Mouse (Mus musculus) lung, embryonic 15.5 days (tissue): ENCODE results near the gene Ptpn13. TPM values are rescaled to one million over a fixed set of nuclear protein-coding genes. Genes with fewer than 3 reads are reported as not detected.
A peak's percentile ranks its signal among the peaks of the same experiment; 100 is the strongest.

Experiments
- ATAC-seq: fragments of 200-750 bp; cut with Nextera tagmentation; 2 replicates; pipeline ENCODE4 v1.8.0; 2017; ENCODE audit warnings: moderate number of reproducible peaks, borderline replicate concordance; ENCODE audit not compliant: low FRiP score, low TSS enrichment; ENCODE audit errors: extremely low read depth
- H3K27ac ChIP-seq: fragments of 300-500 bp; sonication (generic); 2 replicates; pipeline ENCODE4 v1.5.1; 2015; ENCODE audit warnings: moderate library complexity, mild to moderate bottlenecking, inconsistent platforms
- H3K27me3 ChIP-seq: fragments of 300-500 bp; sonication (generic); 2 replicates; pipeline ENCODE4 v1.6.1; 2015; ENCODE audit warnings: inconsistent platforms
- H3K36me3 ChIP-seq: fragments of 300-500 bp; sonication (generic); 2 replicates; pipeline ENCODE4 v1.6.1; 2015; ENCODE audit warnings: inconsistent platforms
- H3K4me1 ChIP-seq: fragments of 300-500 bp; sonication (generic); 2 replicates; pipeline ENCODE4 v1.6.1; 2015; ENCODE audit warnings: inconsistent platforms
- H3K4me2 ChIP-seq: fragments of 300-500 bp; sonication (generic); 2 replicates; pipeline ENCODE4 v1.6.1; 2015; ENCODE audit warnings: inconsistent platforms, mild to moderate bottlenecking, moderate library complexity
- H3K4me3 ChIP-seq: fragments of 300-500 bp; sonication (generic); 2 replicates; pipeline ENCODE4 v1.5.1; 2015; ENCODE audit warnings: mild to moderate bottlenecking, inconsistent platforms
- H3K9ac ChIP-seq: fragments of 300-500 bp; sonication (generic); 2 replicates; pipeline ENCODE4 v1.6.1; 2015; ENCODE audit warnings: inconsistent platforms
- H3K9me3 ChIP-seq: fragments of 300-500 bp; sonication (generic); 2 replicates; pipeline ENCODE4 v1.6.1; 2016; ENCODE audit warnings: inconsistent platforms
- WGBS: fragments of 180-500 bp; shearing (Covaris S2); methylation state at CpG from one replicate; pipeline ENCODE4 v1.1.7; 2015; 5-methylcytosine and 5-hydroxymethylcytosine counted together
- polyA plus RNA-seq: library from polyadenylated mRNA; unstranded; fragments of >200 nt; fragmentation: Nextera tagmentation; extraction: Ambion mirVana; gene quantifications from 2 replicates; pipeline ENCODE4 v1.2.1, GENCODE M21; 2015

Gene Ptpn13
- polyA plus RNA-seq, 1 experiment from 2014 or later, result 14.0 TPM

GRCm38 (mm10) chr5:103395683-103396082, 29.3 kb upstream of the Ptpn13 start:
- 88% methylated on average over 5 of the region's 5 CpGs for WGBS
- no peak overlapping the region for H3K4me3 ChIP-seq
- H3K9me3 ChIP-seq, result no peaks in the 10 kb centered on the region
- H3K4me1 ChIP-seq, result peaks cover 15% of the 10 kb centered on the region
- H3K36me3 ChIP-seq, result no peaks in the 10 kb centered on the region
- no peak for ATAC-seq
- no peak overlapping the region for H3K4me2 ChIP-seq
- no peak overlapping the region for H3K27ac ChIP-seq
- H3K27me3 ChIP-seq, result no peaks in the 10 kb centered on the region
- H3K9ac ChIP-seq, result no peak overlapping the region

GRCm38 (mm10) chr5:103397429-103397828, 27.6 kb upstream of the Ptpn13 start:
- no peak for ATAC-seq
- WGBS, result 53% methylated on average over 4 of the region's 4 CpGs
- H3K4me2 ChIP-seq, result no peak overlapping the region

GRCm38 (mm10) chr5:103404213-103404968, 20.6 kb upstream of the Ptpn13 start:
- no peak for ATAC-seq
- Histone ChIP-seq H3K9ac (no peak overlapping the region), H3K36me3 (no peaks in the 10 kb centered on the region), H3K4me2 (no peak overlapping the region), H3K27ac (no peak overlapping the region), H3K27me3 (no peaks in the 10 kb centered on the region), H3K4me3 (no peak overlapping the region), H3K4me1 (0 out of 2 replicates have a peak, but pooled peaks cover 9% of the 10 kb centered on the region), H3K9me3 (no peaks in the 10 kb centered on the region)
- WGBS, result 77% methylated on average over 12 of the region's 12 CpGs

More at GRCm38 (mm10) chr5:103397429-103397828, 27.6 kb upstream of the Ptpn13 start:
- Histone ChIP-seq H3K27me3 (no peaks in the 10 kb centered on the region), H3K4me1 (peaks cover 15% of the 10 kb centered on the region), H3K9ac (no peak overlapping the region), H3K9me3 (no peaks in the 10 kb centered on the region), H3K27ac (peak overlapping the region; percentile 7; the same call in 1 of the 2 replicates), H3K4me3 (no peak overlapping the region), H3K36me3 (no peaks in the 10 kb centered on the region)

GRCm38 (mm10) chr5:103405921-103406320, 19.1 kb upstream of the Ptpn13 start:
- WGBS, result 25% methylated on average over 2 of the region's 2 CpGs
- H3K36me3 ChIP-seq, result no peaks in the 10 kb centered on the region
- ATAC-seq, result no peak
- H3K27ac ChIP-seq, result no peak overlapping the region
- no peak overlapping the region for H3K4me2 ChIP-seq
- H3K27me3 ChIP-seq, result no peaks in the 10 kb centered on the region
- H3K4me1 ChIP-seq, result 0 out of 2 replicates have a peak, but pooled peaks cover 9% of the 10 kb centered on the region
- no peaks in the 10 kb centered on the region for H3K9me3 ChIP-seq
- H3K9ac ChIP-seq, result no peak overlapping the region
- no peak overlapping the region for H3K4me3 ChIP-seq

GRCm38 (mm10) chr5:103412020-103412747, 12.8 kb upstream of the Ptpn13 start:
- Histone ChIP-seq H3K4me2 (no peak overlapping the region), H3K4me3 (no peak overlapping the region), H3K27me3 (no peaks in the 10 kb centered on the region), H3K4me1 (no peaks in the 10 kb centered on the region), H3K9ac (no peak overlapping the region), H3K27ac (no peak overlapping the region), H3K36me3 (no peaks in the 10 kb centered on the region), H3K9me3 (no peaks in the 10 kb centered on the region)
- 57% methylated on average over 10 of the region's 10 CpGs for WGBS
- ATAC-seq, result no peak

- Histone ChIP-seq H3K9me3 (no peaks in the 10 kb centered on the region), H3K4me2 (no peak overlapping the region), H3K4me3 (no peak overlapping the region), H3K27me3 (no peaks in the 10 kb centered on the region), H3K9ac (no peak overlapping the region), H3K36me3 (no peaks in the 10 kb centered on the region), H3K4me1 (peaks cover 10% of the 10 kb centered on the region; the same call in 1 of the 2 replicates), H3K27ac (no peak overlapping the region)
- no peak for ATAC-seq
- 70% methylated on average over 3 of the region's 3 CpGs for WGBS
These were observed 10.4 kb upstream of the Ptpn13 start for GRCm38 (mm10) chr5:103414542-103414941.

GRCm38 (mm10) chr5:103418009-103418408, 7.0 kb upstream of the Ptpn13 start:
- no peak for ATAC-seq
- Histone ChIP-seq H3K9me3 (no peaks in the 10 kb centered on the region), H3K9ac (no peak overlapping the region), H3K4me3 (no peak overlapping the region), H3K4me1 (peaks cover 10% of the 10 kb centered on the region; the same call in 1 of the 2 replicates), H3K36me3 (no peaks in the 10 kb centered on the region), H3K4me2 (no peak overlapping the region), H3K27ac (no peak overlapping the region), H3K27me3 (no peaks in the 10 kb centered on the region)
- WGBS, result 59% methylated on average over 9 of the region's 9 CpGs

- Histone ChIP-seq H3K27me3 (no peaks in the 10 kb centered on the region), H3K36me3 (no peaks in the 10 kb centered on the region), H3K4me3 (no peak overlapping the region), H3K4me1 (peaks cover 16% of the 10 kb centered on the region), H3K27ac (no peak overlapping the region), H3K9ac (no peak overlapping the region), H3K4me2 (no peak overlapping the region), H3K9me3 (no peaks in the 10 kb centered on the region)
- no peak for ATAC-seq
- 62% methylated on average over 3 of the region's 3 CpGs for WGBS
These were observed 6.1 kb upstream of the Ptpn13 start for GRCm38 (mm10) chr5:103418886-103419285.

- WGBS, result 40% methylated on average over 10 of the region's 10 CpGs
- no peaks in the 10 kb centered on the region for H3K27me3 ChIP-seq
- no peak overlapping the region for H3K4me3 ChIP-seq
- H3K36me3 ChIP-seq, result no peaks in the 10 kb centered on the region
- no peak overlapping the region for H3K4me2 ChIP-seq
- no peak for ATAC-seq
- no peaks in the 10 kb centered on the region for H3K9me3 ChIP-seq
- H3K9ac ChIP-seq, result no peak overlapping the region
- H3K27ac ChIP-seq, result 0 out of 2 replicates have a peak overlapping the region, but pooled peaks have one; percentile 17
- peaks cover 23% of the 10 kb centered on the region for H3K4me1 ChIP-seq
These were observed 4.4 kb upstream of the Ptpn13 start for GRCm38 (mm10) chr5:103420568-103420967.

GRCm38 (mm10) chr5:103422609-103423008, 2.4 kb upstream of the Ptpn13 start:
- no peak for ATAC-seq

GRCm38 (mm10) chr5:103423305-103423926, 1.6 kb upstream of the Ptpn13 start:
- Histone ChIP-seq H3K27me3 (no peaks in the 10 kb centered on the region), H3K36me3 (no peaks in the 10 kb centered on the region), H3K9ac (no peak overlapping the region), H3K4me1 (peaks cover 36% of the 10 kb centered on the region), H3K4me2 (peak overlapping the region; percentile 86), H3K4me3 (no peak overlapping the region), H3K27ac (peak overlapping the region; percentile 15; the same call in 1 of the 2 replicates), H3K9me3 (no peaks in the 10 kb centered on the region)
- 33% methylated on average over 6 of the region's 6 CpGs for WGBS
- ATAC-seq, result no peak

More at GRCm38 (mm10) chr5:103422609-103423008, 2.4 kb upstream of the Ptpn13 start:
- 81% methylated on average over 6 of the region's 6 CpGs for WGBS
- Histone ChIP-seq H3K27ac (no peak overlapping the region), H3K9me3 (no peaks in the 10 kb centered on the region), H3K36me3 (no peaks in the 10 kb centered on the region), H3K9ac (no peak overlapping the region), H3K4me1 (peaks cover 33% of the 10 kb centered on the region), H3K4me3 (no peak overlapping the region), H3K4me2 (no peak overlapping the region), H3K27me3 (no peaks in the 10 kb centered on the region)
